Mouse (Mus musculus): Measurements from ENCODE around the gene Taar6.

The Taar6 gene

GRCm38 (mm10) chr10:23985546-23985945 lies at the start of gene Taar6:
Gene Taar6 (minus strand): TSS chr10:23985646.
- no peak for DNase-seq (ENCODE audit: low read depth, low spot score)

DNA sequence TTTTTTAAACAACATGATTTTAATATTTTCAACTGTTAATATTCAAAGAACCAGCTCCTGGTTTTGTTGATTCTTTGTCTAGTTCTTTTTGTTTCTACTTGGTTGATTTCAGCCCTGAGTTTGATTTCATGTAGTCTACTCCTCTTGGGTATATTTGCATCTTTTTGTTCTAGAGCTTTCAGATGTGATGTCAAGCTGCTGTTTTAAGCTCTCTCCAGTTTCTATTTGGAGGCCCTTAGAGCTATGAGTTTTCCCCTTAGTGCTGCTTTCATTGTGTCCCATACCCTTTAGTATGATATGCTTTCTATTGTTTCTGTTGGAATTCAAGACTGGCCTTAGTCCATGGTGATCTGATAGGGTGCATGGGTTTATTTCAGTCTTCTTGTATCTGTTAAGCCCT lies 45.9 kb upstream of the Taar6 start:
- DNase-seq (ENCODE audit: low read depth, low spot score) = no peak

GRCm38 (mm10) chr10:24026922-24027321 lies 41.5 kb upstream of the Taar6 start, which contains the start of gene Taar7d:
Gene Taar7d (plus strand): TSS chr10:24027222.
- DNase-seq (ENCODE audit: low read depth, low spot score) = no peak

DNA sequence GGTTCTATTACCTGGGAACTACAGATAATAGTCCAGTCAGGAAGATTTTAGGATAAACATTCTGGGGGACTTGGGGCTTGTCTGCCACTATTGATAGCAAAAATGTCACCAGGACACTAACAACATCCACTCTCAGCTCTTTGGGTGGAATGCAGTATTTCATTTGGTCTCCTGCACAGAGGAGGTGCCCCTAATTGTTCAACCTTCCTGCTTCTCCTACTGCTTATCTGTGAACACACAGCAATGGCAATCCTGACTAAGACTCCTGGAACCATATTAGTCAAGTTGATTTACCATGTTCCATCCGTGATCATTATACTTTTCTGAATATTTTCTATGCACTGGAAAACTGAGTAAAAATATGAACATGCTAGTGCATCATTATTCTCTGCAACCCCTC lies 22.7 kb upstream of the Taar6 start:
- no peak for DNase-seq (ENCODE audit: low read depth, low spot score)

DNA sequence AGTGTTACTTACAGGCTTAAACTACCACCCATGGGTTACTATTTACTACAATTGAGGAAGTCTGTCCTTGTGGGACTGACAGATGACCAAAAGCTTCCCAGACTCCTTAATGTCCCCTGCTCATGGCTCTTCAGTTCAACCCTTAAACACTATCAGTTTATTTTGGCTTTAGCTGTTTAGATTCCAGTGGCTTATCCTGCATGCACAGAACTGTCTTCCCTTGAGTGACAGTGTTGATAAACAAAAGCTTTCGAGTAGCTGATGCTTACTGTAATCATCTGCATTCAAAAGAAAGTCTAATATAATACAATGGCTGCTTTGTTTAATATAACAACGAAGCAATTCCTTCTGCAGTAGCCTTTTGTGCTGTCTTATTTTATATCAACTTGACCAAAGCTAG lies 21.6 kb upstream of the Taar6 start:
- DNase-seq (ENCODE audit: low read depth, low spot score) = no peak

DNA sequence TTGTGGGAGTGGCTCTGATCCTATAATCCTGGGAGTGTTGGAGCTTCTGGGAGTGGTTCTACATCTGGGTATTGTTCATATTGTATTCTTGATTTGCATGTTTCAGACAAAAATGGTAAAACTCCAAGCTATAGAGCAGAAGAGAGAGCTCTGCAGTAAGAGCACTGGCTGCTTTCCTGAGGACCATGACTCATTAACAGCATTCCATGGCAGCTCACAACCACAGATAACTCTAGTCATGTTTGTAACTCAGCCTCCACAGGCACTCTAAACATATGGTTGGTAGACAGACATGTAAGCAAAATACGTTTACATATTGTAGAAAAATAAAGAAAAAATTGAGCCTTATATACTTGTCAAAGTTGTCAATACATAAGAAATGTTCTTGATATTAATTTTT lies 21.0 kb upstream of the Taar6 start:
- DNase-seq (ENCODE audit: low read depth, low spot score) = no peak

- no peak for DNase-seq (ENCODE audit: low read depth, low spot score)
Measured at GRCm38 (mm10) chr10:23999639-24000038, 14.2 kb upstream of the Taar6 start, which contains the start of gene Taar7b. Gene Taar7b (plus strand): TSS chr10:23999939.

- DNase-seq (ENCODE audit: low read depth, low spot score) = no peak
Measured at GRCm38 (mm10) chr10:23993381-23993780, 7.9 kb upstream of the Taar6 start, which contains the start of gene Taar7a. Gene Taar7a (minus strand): TSS chr10:23993481.

- DNase-seq (ENCODE audit: low read depth, low spot score) = no peak
Measured at GRCm38 (mm10) chr10:23986419-23986818, 973 bp upstream of the Taar6 start.

DNA sequence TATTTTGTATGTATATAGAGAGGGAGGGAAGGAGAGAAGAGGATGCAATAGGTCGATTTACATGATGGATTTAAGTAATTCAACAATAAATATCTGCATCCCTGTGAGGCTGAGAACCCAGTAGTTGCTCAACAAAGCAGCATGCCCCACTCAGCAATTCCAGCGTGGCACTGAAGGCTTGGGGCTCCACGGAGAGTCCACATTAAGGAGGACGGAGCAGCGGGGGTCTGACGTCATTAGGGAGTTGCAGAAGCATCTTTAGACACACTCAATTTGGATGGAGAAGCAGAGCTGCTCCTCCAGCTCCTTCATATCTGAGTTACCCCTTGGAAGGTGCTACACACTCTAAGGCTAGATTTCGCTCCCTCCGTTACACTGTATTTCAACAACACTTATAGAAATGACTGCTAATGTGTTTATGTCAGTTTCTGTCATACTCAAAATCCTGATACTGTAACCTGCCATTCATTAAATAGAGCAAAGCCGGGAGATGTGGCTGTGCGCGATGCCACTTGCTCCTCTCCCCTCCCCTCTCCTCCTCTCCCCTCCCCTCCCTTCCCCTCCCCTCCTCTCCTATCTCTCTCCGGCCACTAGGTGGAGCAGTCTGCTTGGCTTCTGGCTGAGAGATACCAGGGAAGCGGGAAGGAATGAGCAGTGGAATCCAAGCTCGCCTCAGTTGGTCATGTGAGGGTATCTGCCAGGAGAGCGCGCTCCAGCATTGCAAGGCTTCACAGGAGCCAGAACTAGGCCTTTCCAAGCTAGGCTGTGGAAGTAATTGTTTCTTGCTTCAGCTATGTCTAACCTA lies 6.3 kb downstream of the Taar6 start:
- DNase-seq (ENCODE audit: low read depth, low spot score) = peak; percentile 80

DNA sequence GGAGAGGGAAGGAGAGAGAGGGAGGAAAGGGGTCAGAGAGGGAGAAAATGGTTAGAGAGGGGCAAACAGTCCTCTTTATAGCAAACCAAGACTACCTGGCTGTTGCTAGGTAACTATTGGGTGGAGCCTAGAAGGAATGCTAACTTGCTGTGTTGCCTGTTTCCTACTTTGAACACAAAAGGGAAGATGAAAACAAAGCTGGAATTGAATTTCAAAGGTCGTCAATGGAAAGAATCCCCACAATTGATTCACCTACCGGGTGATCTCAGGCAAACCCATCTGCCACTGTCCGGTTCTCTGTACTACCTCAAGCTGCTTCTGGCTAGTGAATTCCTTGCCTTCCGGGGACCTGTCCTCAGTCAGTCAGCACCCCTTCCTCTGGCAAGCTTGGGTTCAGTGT lies 7.5 kb downstream of the Taar6 start:
- no peak for DNase-seq (ENCODE audit: low read depth, low spot score)

GRCm38 (mm10) chr10:23971256-23971655 lies 14.2 kb downstream of the Taar6 start:
- no peak for DNase-seq (ENCODE audit: low read depth, low spot score)

- DNase-seq (ENCODE audit: low read depth, low spot score) = no peak
Measured at GRCm38 (mm10) chr10:23970656-23971165, 14.7 kb downstream of the Taar6 start, which contains the start of gene Taar5. Gene Taar5 (plus strand): TSS chr10:23970706.

DNA sequence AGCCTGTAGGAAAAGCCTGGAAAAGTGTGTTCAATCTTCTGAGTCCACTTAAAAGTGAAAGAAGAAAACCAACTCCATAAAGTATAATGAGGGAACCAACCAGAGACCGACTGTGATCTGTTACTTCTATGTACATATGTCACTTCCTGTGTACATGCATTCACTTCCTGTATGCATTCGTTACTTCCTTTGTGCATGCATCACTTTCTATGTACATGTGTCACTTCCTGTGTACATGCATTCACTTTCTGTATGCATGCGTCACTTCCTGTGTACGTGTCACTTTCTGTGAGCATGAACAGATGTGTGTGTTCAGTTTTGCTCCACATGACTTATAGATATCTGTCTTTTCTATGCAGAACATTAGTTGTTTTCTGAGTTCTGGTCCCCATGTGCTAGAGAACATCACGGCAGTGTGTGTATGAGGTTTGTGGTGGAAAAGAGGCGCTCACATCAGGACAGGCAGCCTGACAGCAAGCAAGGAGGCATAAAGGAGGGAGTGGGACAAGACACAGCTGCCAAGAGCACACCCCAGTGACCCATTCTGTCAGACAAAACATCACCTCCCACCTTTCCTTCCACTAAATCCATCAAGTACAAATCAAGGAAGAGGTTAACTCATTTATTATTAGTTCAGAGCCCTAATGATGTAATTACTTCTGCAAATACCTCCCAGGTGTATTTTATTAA lies 20.4 kb downstream of the Taar6 start:
- no peak for DNase-seq (ENCODE audit: low read depth, low spot score)

- DNase-seq (ENCODE audit: low read depth, low spot score) = no peak
Measured at GRCm38 (mm10) chr10:23963444-23963843, 22.0 kb downstream of the Taar6 start.

DNA sequence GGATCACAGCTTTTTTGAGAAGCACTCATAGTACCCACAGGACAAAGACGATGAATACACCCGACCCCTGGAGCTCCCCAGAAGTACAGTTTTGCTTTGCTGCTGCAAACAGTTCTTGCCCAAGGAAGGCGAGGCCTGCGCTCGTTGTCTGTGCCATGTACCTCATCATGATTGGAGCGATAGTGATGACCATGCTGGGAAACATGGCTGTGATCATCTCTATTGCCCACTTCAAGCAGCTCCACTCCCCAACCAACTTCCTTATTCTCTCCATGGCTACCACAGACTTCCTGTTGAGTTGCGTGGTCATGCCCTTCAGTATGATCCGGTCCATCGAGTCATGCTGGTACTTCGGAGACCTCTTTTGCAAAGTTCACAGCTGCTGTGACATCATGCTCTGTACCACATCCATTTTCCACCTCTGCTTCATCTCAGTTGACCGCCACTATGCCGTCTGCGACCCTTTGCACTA lies 25.0 kb downstream of the Taar6 start, which contains the start of gene Taar4:
Gene Taar4 (plus strand): TSS at position 51 of the 472 bp plus-strand sequence.
- no peak for DNase-seq (ENCODE audit: low read depth, low spot score)

DNA sequence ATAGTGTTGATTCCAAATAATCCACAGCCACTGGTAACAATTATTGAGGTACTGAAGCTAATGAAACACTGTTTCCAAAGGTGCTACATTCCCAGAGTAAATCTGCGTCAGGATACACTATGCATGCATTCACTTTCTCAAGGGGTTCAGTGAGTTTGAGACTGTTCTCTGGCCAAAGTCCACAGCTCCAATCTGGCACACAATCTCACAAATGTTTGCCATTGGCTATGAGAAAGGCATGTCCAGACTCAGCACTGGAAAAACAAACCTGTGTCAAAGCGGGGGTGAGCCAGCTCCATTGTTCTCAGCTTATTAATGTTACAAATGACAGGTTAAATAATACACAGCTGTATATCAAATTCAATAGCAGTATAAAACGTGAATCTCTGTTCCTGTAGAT lies 26.4 kb downstream of the Taar6 start:
- no peak for DNase-seq (ENCODE audit: low read depth, low spot score)

DNA sequence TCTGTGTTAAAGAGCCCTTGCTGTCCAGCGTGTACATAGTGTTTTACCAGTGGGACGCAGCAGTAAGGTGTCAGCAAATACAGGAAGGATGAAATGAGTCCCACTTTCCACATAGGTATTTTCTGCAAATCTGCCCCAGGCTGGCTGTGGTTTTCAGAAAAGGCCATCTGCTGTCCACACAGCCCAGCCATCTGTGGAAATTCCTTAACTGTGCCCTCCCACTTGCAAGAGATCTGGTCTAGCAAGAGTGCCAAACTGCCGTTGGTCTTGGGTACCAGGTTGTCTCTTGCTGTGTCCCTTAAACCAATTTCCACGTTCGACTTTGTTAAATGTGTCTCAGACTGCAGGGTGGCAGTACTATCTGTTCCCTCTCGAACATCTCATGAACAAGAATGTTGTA lies 33.7 kb downstream of the Taar6 start:
- DNase-seq (ENCODE audit: low read depth, low spot score) = no peak

DNA sequence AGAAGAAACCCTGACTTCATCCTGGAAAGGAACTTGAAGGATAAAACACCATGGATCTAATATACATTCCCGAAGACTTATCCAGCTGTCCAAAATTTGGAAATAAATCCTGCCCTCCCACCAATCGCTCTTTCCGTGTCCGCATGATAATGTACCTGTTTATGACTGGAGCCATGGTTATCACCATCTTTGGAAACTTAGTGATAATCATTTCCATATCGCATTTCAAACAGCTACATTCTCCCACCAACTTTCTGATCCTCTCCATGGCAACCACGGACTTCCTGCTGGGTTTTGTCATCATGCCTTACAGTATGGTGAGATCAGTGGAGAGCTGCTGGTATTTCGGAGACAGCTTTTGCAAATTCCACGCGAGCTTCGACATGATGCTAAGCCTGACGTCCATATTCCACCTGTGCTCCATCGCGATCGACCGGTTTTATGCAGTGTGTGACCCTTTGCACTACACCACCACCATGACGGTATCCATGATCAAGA lies 35.9 kb downstream of the Taar6 start, which contains the start of gene Taar3:
Gene Taar3 (plus strand): TSS at position 51 of the 498 bp plus-strand sequence.
- DNase-seq (ENCODE audit: low read depth, low spot score) = no peak

DNA sequence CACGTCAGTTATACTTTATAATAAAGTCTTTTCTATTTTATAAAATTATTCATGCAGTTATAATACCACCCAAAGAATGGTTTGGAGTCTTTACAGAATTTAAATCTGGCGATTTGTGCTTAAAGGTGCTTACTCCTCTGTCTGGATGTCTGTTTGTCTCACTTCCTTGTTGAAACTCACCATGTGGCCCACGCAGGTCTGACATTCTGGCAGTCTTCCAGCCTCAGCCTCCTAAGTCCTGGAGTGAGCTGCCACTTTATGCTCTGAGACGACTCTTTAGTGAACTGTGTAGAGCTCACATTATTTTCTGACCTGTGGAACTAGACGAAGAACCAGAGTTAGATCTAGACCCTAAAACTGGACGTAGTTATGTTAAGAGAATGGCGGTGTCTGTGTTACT lies 37.4 kb downstream of the Taar6 start:
- DNase-seq (ENCODE audit: low read depth, low spot score) = no peak

DNA sequence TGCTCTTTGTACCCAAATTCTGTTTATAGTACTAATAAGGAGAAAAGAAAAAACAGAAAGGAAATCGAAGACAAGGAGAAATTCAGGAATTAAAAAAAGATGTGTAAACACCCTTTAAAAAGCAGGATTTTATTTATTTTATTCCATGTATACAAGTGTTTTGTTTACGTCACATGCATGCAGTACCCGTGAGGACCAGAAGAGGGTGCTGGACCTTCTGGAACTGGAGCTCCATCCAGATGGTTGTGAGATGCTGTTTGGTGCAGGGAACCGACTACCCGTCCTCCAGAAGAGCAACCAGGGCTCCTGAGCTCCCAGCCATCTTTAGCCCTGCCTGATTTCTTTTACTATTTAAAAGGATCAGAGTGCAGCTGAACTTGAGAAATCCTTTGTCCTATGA lies 43.0 kb downstream of the Taar6 start:
- DNase-seq (ENCODE audit: low read depth, low spot score) = no peak

- DNase-seq (ENCODE audit: low read depth, low spot score) = no peak
Measured at GRCm38 (mm10) chr10:23938312-23938711, 47.1 kb downstream of the Taar6 start, which contains the start of gene Taar2. Gene Taar2 (plus strand): TSS chr10:23938572.
